Mouse (Mus musculus): ENCODE results near the gene Ipo9. TPM values are rescaled to one million over a fixed set of nuclear protein-coding genes. Genes with fewer than 3 reads are reported as not detected.

The Ipo9 gene
- total and polyA plus RNA-seq, 3 experiments, result 33.7 to 58.3 (median 38.3) TPM

DNA sequence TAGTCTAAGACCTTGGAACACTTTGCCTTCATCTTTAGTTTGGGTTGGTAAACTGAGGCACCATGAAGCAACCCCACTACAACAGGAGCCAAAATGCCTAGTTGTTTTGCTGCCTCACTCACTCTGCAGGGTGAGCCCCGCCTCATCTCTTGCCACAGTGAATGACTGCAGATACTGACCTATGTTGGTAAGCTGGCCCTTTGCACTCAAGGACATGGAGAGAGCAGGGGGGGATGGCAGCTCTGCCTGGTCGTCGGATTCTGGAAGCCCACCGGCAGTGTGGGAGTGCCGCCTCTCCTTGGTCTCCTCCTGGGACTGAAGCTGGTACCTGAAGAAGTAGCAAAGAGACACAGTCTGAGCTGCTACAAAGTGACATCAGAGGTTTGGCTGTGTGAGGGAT lies 37.2 kb upstream of the Ipo9 start:
- no peak overlapping the region for H3K4me2 ChIP-seq (ENCODE audit: insufficient read depth, low read depth, poor library complexity, severe bottlenecking)
- H3K4me1 ChIP-seq (ENCODE audit: control insufficient read depth in 1 of 2, insufficient read depth in 2 of 2), result peaks cover 0 to 14% of the 10 kb centered on the region in 2 experiments; a peak in 2 of 4 replicates
- no peak for DNase-seq (ENCODE audit: extremely low read depth)
- no peaks in the 10 kb centered on the region for H3K9me3 ChIP-seq (replicated peaks; ENCODE audit: low read length)
- no peak overlapping the region for H3K9ac ChIP-seq (ENCODE audit: insufficient read depth, low read depth)
- TF ChIP-seq MAZ (IDR thresholded peaks at IDR 0.05; ENCODE audit: low read depth, low read length) (no peak), USF1 (IDR thresholded peaks at IDR 0.05; ENCODE audit: low read depth, low read length) (no peak), CHD2 (IDR thresholded peaks at IDR 0.05; ENCODE audit: low read length) (no peak), NELFE (IDR thresholded peaks at IDR 0.05; ENCODE audit: low read depth, low read length) (no peak), HCFC1 (IDR thresholded peaks at IDR 0.05; ENCODE audit: low read depth, low read length) (no peak), CTCF (conservative IDR thresholded peaks at IDR 0.05 in 1 of 2, IDR thresholded peaks at IDR 0.05 in 1 of 2; ENCODE audit: low read depth in 2 of 2, low read length in 2 of 2) (no peak), IRF4 (IDR thresholded peaks at IDR 0.05; ENCODE audit: low read depth, low read length) (no peak)
- peaks cover 3% of the 10 kb centered on the region for H3K27me3 ChIP-seq (replicated peaks)
- H3K36me3 ChIP-seq (replicated peaks in 1 of 2; ENCODE audit: control insufficient read depth in 1 of 2, insufficient read depth in 1 of 2, low read length in 1 of 2), result no peaks in the 10 kb centered on the region
- H3K79me2 ChIP-seq (replicated peaks; ENCODE audit: control insufficient read depth, extremely low read depth, insufficient read depth, poor library complexity, severe bottlenecking), result no peaks in the 10 kb centered on the region
- H3K4me3 ChIP-seq (replicated peaks in 1 of 3; ENCODE audit: low read depth in 2 of 3, low read length in 2 of 3, poor library complexity in 1 of 3), result no peak overlapping the region
- H3K27ac ChIP-seq (ENCODE audit: insufficient read depth, low read depth), result no peak overlapping the region
- dilution Hi-C loops (cut with MboI; ENCODE audit: extremely low pct_ligation_motif_present, extremely low pct_unique_long_range_greater_than_20kb, low sequenced_read_pairs) (no loop called here), in situ Hi-C loops (cut with MboI; ENCODE audit: low pct_ligation_motif_present, low pct_unique_long_range_greater_than_20kb, low sequenced_read_pairs) (no loop called here)

DNA sequence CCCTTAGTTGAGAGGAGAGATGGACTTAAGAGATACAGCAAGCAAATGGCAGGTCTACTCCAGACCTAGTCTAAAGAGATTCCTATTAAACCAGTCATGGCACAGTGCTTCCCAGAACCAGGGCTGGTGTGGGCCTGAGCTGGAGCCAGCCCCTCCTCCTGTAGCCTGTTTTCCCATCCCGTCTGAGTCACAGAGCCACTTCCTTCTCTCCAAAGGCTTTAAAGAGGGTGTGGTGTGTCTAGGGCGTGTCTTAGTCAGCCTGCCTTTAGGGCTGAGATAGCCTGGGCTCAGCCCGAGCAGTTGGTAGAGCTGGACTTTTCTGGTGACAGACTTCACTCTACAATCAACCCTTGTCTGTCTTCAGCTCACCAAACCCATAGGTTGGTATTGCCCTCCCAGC lies 36.6 kb upstream of the Ipo9 start:
- Histone ChIP-seq H3K79me2 (replicated peaks; ENCODE audit: control insufficient read depth, extremely low read depth, insufficient read depth, poor library complexity, severe bottlenecking) (no peaks in the 10 kb centered on the region), H3K27me3 (replicated peaks) (peaks cover 3% of the 10 kb centered on the region), H3K4me1 (ENCODE audit: control insufficient read depth in 1 of 2, insufficient read depth in 2 of 2) (peaks cover 0 to 13% of the 10 kb centered on the region in 2 experiments; a peak in 2 of 4 replicates), H3K9me3 (replicated peaks; ENCODE audit: low read length) (no peaks in the 10 kb centered on the region), H3K36me3 (replicated peaks in 1 of 2; ENCODE audit: control insufficient read depth in 1 of 2, insufficient read depth in 1 of 2, low read length in 1 of 2) (no peaks in the 10 kb centered on the region), H3K4me3 (replicated peaks in 1 of 3; ENCODE audit: low read depth in 2 of 3, low read length in 2 of 3, poor library complexity in 1 of 3) (no peak overlapping the region), H3K4me2 (ENCODE audit: insufficient read depth, low read depth, poor library complexity, severe bottlenecking) (no peak overlapping the region), H3K27ac (ENCODE audit: insufficient read depth, low read depth) (no peak overlapping the region), H3K9ac (ENCODE audit: insufficient read depth, low read depth) (no peak overlapping the region)
- in situ Hi-C loops (cut with MboI; ENCODE audit: low pct_ligation_motif_present, low pct_unique_long_range_greater_than_20kb, low sequenced_read_pairs) (no loop called here), dilution Hi-C loops (cut with MboI; ENCODE audit: extremely low pct_ligation_motif_present, extremely low pct_unique_long_range_greater_than_20kb, low sequenced_read_pairs) (no loop called here)
- no peak for DNase-seq (ENCODE audit: extremely low read depth)
- no peak for TF ChIP-seq ELF1 (IDR thresholded peaks at IDR 0.05; ENCODE audit: low read depth, low read length)
- no peak for TF ChIP-seq USF1 (IDR thresholded peaks at IDR 0.05; ENCODE audit: low read depth, low read length)

DNA sequence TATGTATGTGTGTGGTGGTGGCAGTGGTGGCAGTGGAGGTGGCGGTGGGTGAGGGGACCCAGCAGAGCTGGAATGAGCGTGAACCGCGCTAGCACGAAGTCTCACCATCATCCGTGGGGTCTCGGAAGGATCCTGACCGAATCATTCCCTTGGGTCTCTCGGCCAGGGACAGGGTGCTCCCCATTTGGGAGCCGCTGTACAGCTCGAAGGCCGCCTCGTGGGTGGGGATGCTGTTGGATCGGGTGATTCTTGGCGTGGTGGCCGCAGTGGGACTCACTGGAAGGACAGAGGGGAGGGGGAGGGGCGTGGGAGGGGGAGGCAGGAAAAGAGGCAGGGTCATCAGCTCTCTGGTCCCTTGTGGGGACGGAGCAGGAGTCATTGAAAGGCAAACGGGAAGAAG lies 35.4 kb upstream of the Ipo9 start:
- Histone ChIP-seq H3K9ac (ENCODE audit: insufficient read depth, low read depth) (no peak overlapping the region), H3K36me3 (replicated peaks in 1 of 2; ENCODE audit: control insufficient read depth in 1 of 2, insufficient read depth in 1 of 2, low read length in 1 of 2) (no peaks in the 10 kb centered on the region), H3K27ac (ENCODE audit: insufficient read depth, low read depth) (no peak overlapping the region), H3K9me3 (replicated peaks; ENCODE audit: low read length) (no peaks in the 10 kb centered on the region), H3K4me2 (ENCODE audit: insufficient read depth, low read depth, poor library complexity, severe bottlenecking) (no peak overlapping the region), H3K4me3 (replicated peaks in 1 of 3; ENCODE audit: low read depth in 2 of 3, low read length in 2 of 3, poor library complexity in 1 of 3) (no peak overlapping the region), H3K79me2 (replicated peaks; ENCODE audit: control insufficient read depth, extremely low read depth, insufficient read depth, poor library complexity, severe bottlenecking) (no peaks in the 10 kb centered on the region), H3K27me3 (replicated peaks) (peaks cover 3% of the 10 kb centered on the region), H3K4me1 (ENCODE audit: control insufficient read depth in 1 of 2, insufficient read depth in 2 of 2) (peaks cover 0 to 6% of the 10 kb centered on the region in 2 experiments; a peak in 1 of 4 replicates)
- dilution Hi-C loops (cut with MboI; ENCODE audit: extremely low pct_ligation_motif_present, extremely low pct_unique_long_range_greater_than_20kb, low sequenced_read_pairs) (no loop called here), in situ Hi-C loops (cut with MboI; ENCODE audit: low pct_ligation_motif_present, low pct_unique_long_range_greater_than_20kb, low sequenced_read_pairs) (no loop called here)
- TF ChIP-seq EP300 (IDR thresholded peaks at IDR 0.05; ENCODE audit: low read length) (no peak), ETS1 (conservative IDR thresholded peaks at IDR 0.05; ENCODE audit: low read depth, low read length) (no peak), MAZ (IDR thresholded peaks at IDR 0.05; ENCODE audit: low read depth, low read length) (no peak), SMC3 (IDR thresholded peaks at IDR 0.05; ENCODE audit: low read depth, low read length) (no peak), TCF12 (IDR thresholded peaks at IDR 0.05; ENCODE audit: low read depth, low read length) (no peak), ZKSCAN1 (IDR thresholded peaks at IDR 0.05; ENCODE audit: borderline replicate concordance, low read depth, low read length) (no peak), MAFK (IDR thresholded peaks at IDR 0.05; ENCODE audit: insufficient replicate concordance, low read length) (no peak), TBP (conservative IDR thresholded peaks at IDR 0.05; ENCODE audit: low read depth, low read length) (no peak), RCOR1 (conservative IDR thresholded peaks at IDR 0.05; ENCODE audit: low read depth, low read length) (no peak), JUN (IDR thresholded peaks at IDR 0.05; ENCODE audit: insufficient read depth, low read depth, low read length) (no peak), ZNF384 (IDR thresholded peaks at IDR 0.05; ENCODE audit: low read depth, low read length) (no peak), IRF4 (IDR thresholded peaks at IDR 0.05; ENCODE audit: low read depth, low read length) (no peak), E2F4 (IDR thresholded peaks at IDR 0.05; ENCODE audit: insufficient replicate concordance, low read depth, low read length) (no peak), MAX (IDR thresholded peaks at IDR 0.05; ENCODE audit: low read length) (no peak), BHLHE40 (IDR thresholded peaks at IDR 0.05; ENCODE audit: low read depth, low read length) (no peak), MEF2A (IDR thresholded peaks at IDR 0.05; ENCODE audit: borderline replicate concordance, low read depth, low read length) (no peak), RAD21 (IDR thresholded peaks at IDR 0.05; ENCODE audit: low read depth, low read length) (no peak), HCFC1 (IDR thresholded peaks at IDR 0.05; ENCODE audit: low read depth, low read length) (no peak), PAX5 (IDR thresholded peaks at IDR 0.05; ENCODE audit: low read length) (no peak)
- no peak for DNase-seq (ENCODE audit: extremely low read depth)
